Mouse (Mus musculus) erythroblast, embryonic 14.5 days (primary cell): ENCODE measurements around the gene Nceh1. TPM values are rescaled to one million over a fixed set of nuclear protein-coding genes. Genes with fewer than 3 reads are reported as not detected.
"Not testable (repeated sequence)": the region's sequence is repeated elsewhere in the genome, so short reads cannot be mapped to it uniquely, and the experiment has no call there.

Experiments used
- H3K27me3 ChIP-seq: 2 replicates; pipeline ENCODE4 v1.6.1; 2012; ENCODE audit warnings: inconsistent platforms; ENCODE audit not compliant: control insufficient read depth
- H3K36me3 ChIP-seq: 2 replicates; pipeline ENCODE4 v1.6.1; 2012; ENCODE audit warnings: mild to moderate bottlenecking, inconsistent platforms; ENCODE audit not compliant: control insufficient read depth
- H3K4me1 ChIP-seq: 2 replicates; pipeline ENCODE4 v1.6.1; 2012; ENCODE audit warnings: inconsistent platforms; ENCODE audit not compliant: control insufficient read depth
- H3K4me3 ChIP-seq: replicated peaks from 2 replicates; pipeline ENCODE3; 2012; ENCODE audit warnings: moderate library complexity, mild to moderate bottlenecking, inconsistent platforms
- H3K9me3 ChIP-seq: 2 replicates; pipeline ENCODE4 v1.6.1; 2012; ENCODE audit warnings: low read length, inconsistent platforms, mixed read lengths; ENCODE audit not compliant: control insufficient read depth
- GATA1 ChIP-seq: IDR thresholded peaks from 2 replicates; pipeline ENCODE4 v1.6.1; 2012; ENCODE audit warnings: low read length, inconsistent platforms, mixed read lengths
- TAL1 ChIP-seq: IDR thresholded peaks from 3 replicates; pipeline ENCODE4 v1.6.1; 2012; ENCODE audit warnings: low read length, inconsistent platforms, mixed read lengths
- polyA plus RNA-seq: library from polyadenylated mRNA; stranded (reverse); fragments of >175 nt; gene quantifications from 2 replicates; pipeline ENCODE4 v1.2.3, GENCODE M21; 2012

The Nceh1 gene
- polyA plus RNA-seq, 1 experiment, result 0.41 TPM

GRCm38 (mm10) chr3:27267327-27267726, 84.6 kb downstream of the Nceh1 start:
- TF ChIP-seq TAL1 (no peak), GATA1 (no peak)
- Histone ChIP-seq H3K4me1 (no peaks in the 10 kb centered on the region), H3K9me3 (no peaks in the 10 kb centered on the region), H3K27me3 (no peaks in the 10 kb centered on the region), H3K36me3 (no peaks in the 10 kb centered on the region), H3K4me3 (no peak overlapping the region)

GRCm38 (mm10) chr3:27267887-27268286, 85.1 kb downstream of the Nceh1 start:
- Histone ChIP-seq H3K4me3 (no peak overlapping the region), H3K36me3 (no peaks in the 10 kb centered on the region), H3K27me3 (no peaks in the 10 kb centered on the region), H3K9me3 (no peaks in the 10 kb centered on the region), H3K4me1 (no peaks in the 10 kb centered on the region)
- TF ChIP-seq GATA1 (no peak), TAL1 (no peak)

GRCm38 (mm10) chr3:27269151-27269550, 86.4 kb downstream of the Nceh1 start:
- TF ChIP-seq TAL1 (no peak), GATA1 (no peak)

DNA sequence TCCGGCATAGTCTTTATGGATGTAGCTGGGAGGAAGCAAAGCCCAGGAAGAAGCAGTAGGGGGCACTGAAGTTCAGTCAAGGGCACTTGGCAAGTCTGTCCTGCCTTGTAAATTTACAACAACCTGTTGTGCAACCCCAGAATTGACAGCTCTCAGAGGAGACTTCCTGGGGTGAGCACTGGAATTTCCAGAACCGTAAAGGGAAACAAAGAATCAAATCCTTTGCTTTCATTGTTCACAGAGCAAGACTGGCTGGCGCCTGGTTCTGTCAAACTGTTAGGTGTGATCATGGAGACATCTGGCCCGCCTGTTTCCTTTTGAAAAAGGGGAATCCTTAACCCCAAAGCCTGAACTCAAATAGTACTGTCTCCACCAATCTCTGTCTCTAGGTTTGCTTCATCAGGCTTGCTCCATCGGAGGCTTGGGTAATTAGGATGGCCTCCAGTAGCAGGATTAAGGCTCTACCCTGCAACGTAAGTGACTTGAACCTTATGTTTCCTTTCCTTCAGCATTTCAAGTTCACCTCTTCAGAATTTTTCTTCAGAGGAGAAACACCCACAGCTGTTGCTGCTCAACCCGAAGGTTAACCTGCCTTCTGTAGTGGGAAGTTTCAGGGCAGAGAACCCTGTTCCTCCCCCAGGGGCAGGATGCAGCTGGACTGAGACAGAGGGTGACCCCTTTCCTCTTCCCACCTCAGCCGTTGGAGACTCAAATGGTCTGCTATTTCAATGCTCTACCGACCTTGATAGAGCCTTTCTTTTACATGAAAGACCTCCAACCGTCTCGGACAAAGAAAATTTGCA, 87.6 kb downstream of the Nceh1 start:
- no peaks in the 10 kb centered on the region for H3K4me1 ChIP-seq
- no peaks in the 10 kb centered on the region for H3K36me3 ChIP-seq
- no peaks in the 10 kb centered on the region for H3K9me3 ChIP-seq
- TF ChIP-seq TAL1 (no peak), GATA1 (no peak)
- no peak overlapping the region for H3K4me3 ChIP-seq
- no peaks in the 10 kb centered on the region for H3K27me3 ChIP-seq

More at GRCm38 (mm10) chr3:27269151-27269550, 86.4 kb downstream of the Nceh1 start:
- H3K36me3 ChIP-seq, result no peaks in the 10 kb centered on the region
- H3K4me3 ChIP-seq, result no peak overlapping the region
- no peaks in the 10 kb centered on the region for H3K9me3 ChIP-seq
- H3K4me1 ChIP-seq, result no peaks in the 10 kb centered on the region
- no peaks in the 10 kb centered on the region for H3K27me3 ChIP-seq

DNA sequence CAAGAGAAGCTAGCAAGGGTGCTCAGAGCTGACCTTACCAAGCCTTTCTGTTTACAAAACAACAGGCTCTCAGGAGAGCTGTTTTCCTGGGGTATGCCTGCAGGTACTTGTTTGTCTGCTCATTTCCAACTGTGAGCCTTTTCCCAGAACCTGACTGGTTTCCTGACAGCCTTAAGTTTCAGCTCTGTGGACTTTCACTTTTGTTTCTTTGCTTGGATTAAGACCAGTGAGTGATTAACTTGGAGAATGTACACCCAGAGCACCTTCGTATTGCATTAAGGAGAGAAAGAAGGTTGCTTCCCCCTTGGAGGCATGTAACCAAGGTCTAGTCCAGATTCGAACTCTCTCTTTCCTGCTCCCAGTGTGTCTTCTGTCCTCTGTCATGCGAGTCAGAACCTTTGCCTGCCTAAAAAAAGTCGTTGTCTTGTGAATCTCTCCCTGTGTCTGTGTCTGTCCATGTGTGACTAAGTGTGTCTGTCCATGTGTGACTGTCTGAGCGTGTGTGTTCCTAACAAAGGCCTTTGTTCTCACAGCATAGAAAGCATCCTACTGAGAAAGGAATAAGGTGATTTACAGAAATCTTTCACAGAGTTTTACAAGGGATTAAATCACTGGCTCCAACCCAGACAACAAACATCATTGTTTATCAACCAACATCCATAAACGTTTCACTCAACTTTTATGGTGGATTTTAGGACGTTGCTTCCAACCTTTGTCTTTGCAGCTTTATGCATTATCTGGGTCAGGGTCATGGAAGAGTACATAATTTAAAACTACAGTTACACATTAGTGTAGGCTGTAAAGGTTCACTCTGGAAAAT, 90.4 kb downstream of the Nceh1 start:
- no peak overlapping the region for H3K4me3 ChIP-seq
- no peaks in the 10 kb centered on the region for H3K27me3 ChIP-seq
- no peaks in the 10 kb centered on the region for H3K9me3 ChIP-seq
- TF ChIP-seq TAL1, result no peak
- no peak for TF ChIP-seq GATA1
- H3K36me3 ChIP-seq, result no peaks in the 10 kb centered on the region
- no peaks in the 10 kb centered on the region for H3K4me1 ChIP-seq

DNA sequence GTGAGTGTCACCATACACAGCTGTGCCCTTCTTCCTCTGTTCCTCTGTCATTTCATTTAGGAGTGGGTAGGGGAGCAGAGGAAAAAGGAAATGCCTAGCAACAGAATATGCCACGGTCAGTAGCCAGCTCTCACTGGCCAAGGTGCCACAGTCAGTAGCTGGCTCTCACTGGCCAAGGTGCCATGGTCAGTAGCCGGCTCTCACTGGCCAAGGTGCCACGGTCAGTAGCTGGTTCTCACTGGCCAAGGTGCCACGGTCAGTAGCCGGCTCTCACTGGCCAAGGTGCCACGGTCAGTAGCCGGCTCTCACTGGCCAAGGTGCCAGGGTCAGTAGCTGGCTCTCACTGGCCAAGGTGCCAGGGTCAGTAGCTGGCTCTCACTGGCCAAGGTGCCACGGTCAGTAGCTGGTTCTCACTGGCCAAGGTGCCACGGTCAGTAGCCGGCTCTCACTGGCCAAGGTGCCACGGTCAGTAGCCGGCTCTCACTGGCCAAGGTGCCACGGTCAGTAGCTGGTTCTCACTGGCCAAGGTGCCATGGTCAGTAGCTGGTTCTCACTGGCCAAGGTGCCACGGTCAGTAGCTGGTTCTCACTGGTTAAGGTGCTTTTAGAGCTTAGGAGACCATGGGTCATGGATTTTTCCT, 96.6 kb downstream of the Nceh1 start:
- not testable (repeated sequence) for H3K9me3 ChIP-seq, H3K36me3 ChIP-seq, H3K4me3 ChIP-seq, H3K27me3 ChIP-seq
- H3K4me1 ChIP-seq, result peaks cover 33% of the 10 kb centered on the region

GRCm38 (mm10) chr3:27280280-27280749, 97.5 kb downstream of the Nceh1 start:
- H3K4me1 ChIP-seq, result peaks cover 33% of the 10 kb centered on the region
- H3K36me3 ChIP-seq, result no peaks in the 10 kb centered on the region
- H3K4me3 ChIP-seq, result peak overlapping the region; percentile 18
- H3K9me3 ChIP-seq, result no peaks in the 10 kb centered on the region
- H3K27me3 ChIP-seq, result no peaks in the 10 kb centered on the region
- TF ChIP-seq GATA1 (no peak), TAL1 (no peak)

GRCm38 (mm10) chr3:27283071-27283713, 100.4 kb downstream of the Nceh1 start:
- no peaks in the 10 kb centered on the region for H3K27me3 ChIP-seq
- H3K4me1 ChIP-seq, result peaks cover 33% of the 10 kb centered on the region
- no peaks in the 10 kb centered on the region for H3K9me3 ChIP-seq
- no peak for TF ChIP-seq GATA1
- TF ChIP-seq TAL1, result no peak
- peak overlapping the region; percentile 39 for H3K4me3 ChIP-seq
- no peaks in the 10 kb centered on the region for H3K36me3 ChIP-seq

GRCm38 (mm10) chr3:27283796-27284195, 101.0 kb downstream of the Nceh1 start:
- TF ChIP-seq TAL1 (no peak), GATA1 (no peak)
- Histone ChIP-seq H3K9me3 (no peaks in the 10 kb centered on the region), H3K4me3 (no peak overlapping the region), H3K36me3 (no peaks in the 10 kb centered on the region), H3K27me3 (no peaks in the 10 kb centered on the region), H3K4me1 (peaks cover 33% of the 10 kb centered on the region)
